Mouse (Mus musculus) fibroblast of lung, adult 2 months (primary cell): ENCODE data around the gene Cd300ld4.
A peak's percentile ranks its signal among the peaks of the same experiment; 100 is the strongest.
"Not testable (repeated sequence)": the region's sequence is repeated elsewhere in the genome, so short reads cannot be mapped to it uniquely, and the experiment has no call there.

ENCODE experiments used
- DNase-seq: peaks from one replicate; pipeline ENCODE4 v3.0.0-alpha.2; 2011; ENCODE audit warnings: low read depth

Cd300ld4 gene

GRCm38 (mm10) chr11:115026912-115027311 lies at the start of gene Cd300ld4:
Cd300ld4 (minus strand) TSS chr11:115027012.
- DNase-seq, result not testable (repeated sequence)

- no peak for DNase-seq
Observed at GRCm38 (mm10) chr11:115075859-115076258, 49.0 kb upstream of the Cd300ld4 start.

DNA sequence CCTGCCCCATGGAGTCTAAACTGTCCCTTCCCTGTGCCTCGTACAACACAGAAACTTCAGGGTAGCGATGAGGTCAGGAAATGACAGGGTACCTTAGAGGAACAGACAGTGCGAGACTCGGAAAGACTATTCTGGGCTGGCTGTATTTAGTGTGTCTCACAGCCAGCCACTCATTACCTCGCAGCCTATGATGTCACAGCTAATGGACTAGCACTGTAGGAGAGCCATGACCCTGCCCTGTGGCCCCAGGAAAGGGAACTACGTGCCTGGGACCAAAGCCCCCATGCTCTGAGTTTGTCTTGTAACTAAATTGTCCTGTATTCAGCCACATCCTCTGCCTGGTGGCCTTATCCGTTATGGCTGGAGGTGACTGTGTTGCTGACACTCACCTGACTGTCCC lies 48.6 kb upstream of the Cd300ld4 start:
- DNase-seq, result no peak

DNA sequence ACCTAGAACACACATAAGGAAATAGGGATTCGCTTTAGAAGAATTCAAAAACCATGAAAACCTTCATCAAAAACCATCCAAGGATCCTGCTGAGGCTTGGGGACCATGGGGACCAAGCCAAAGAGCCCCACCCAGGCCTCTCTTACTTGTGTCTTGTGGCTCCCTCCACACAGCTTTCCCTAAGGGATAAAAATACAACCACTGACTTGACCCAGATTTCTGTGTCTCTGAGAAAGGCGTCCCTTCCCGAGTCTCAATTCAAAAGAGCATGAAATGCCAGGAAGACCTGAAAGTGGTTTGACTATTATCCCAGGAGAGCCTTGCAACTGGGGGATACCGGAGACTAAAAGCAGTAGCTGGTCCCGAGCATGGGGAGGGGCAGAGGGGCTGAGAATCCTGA lies 46.2 kb upstream of the Cd300ld4 start:
- DNase-seq, result no peak

- peak; percentile 76 for DNase-seq
Observed at GRCm38 (mm10) chr11:115071631-115072294, 45.0 kb upstream of the Cd300ld4 start.

GRCm38 (mm10) chr11:115071015-115071551 lies 44.3 kb upstream of the Cd300ld4 start:
- no peak for DNase-seq

DNA sequence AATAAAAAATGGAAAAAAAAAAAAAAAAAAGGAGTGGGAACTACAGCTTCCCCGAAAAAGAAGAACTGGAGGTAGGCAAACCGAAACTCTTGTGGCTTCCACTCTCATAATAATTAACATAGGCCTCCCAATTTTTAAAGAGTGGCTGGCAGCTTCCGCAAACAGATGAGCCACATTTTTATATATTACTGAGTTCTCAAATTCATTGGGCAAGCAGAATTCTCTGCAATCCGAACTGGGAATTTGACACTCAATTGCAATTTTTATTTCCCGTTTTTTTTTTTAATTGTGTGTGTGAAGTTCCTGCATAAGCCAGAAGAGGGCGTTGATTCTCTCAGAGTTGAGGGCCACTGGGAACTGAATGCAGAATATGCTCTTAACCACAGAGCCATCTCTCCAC lies 40.0 kb upstream of the Cd300ld4 start:
- DNase-seq, result no peak

- DNase-seq, result no peak
Observed at GRCm38 (mm10) chr11:115062077-115062476, 35.3 kb upstream of the Cd300ld4 start, which contains the start of gene Cd300e. Cd300e (minus strand) TSS chr11:115062177.

- no peak for DNase-seq
Observed at GRCm38 (mm10) chr11:115059797-115060196, 33.0 kb upstream of the Cd300ld4 start.

DNA sequence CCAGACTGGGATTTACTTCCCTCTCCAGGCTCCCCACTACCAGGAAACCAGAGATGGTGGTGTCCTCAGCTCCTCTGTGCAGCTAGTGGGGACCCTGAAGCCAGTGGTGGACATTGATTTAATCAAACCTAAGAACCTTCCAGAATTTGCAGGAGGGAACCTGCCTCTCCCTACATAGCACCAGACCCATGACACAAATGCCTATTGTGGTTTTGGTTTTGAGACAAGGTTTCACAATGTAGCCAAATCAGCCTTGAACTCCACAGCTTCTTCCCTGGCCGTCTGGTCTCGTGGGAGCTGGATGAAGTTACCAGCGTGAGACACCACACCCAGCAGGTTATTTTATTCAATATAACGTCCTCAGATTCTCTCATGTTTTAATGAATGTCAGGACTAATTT lies 31.9 kb upstream of the Cd300ld4 start:
- no peak for DNase-seq

GRCm38 (mm10) chr11:115054537-115054936 lies 27.7 kb upstream of the Cd300ld4 start:
- DNase-seq, result no peak

DNA sequence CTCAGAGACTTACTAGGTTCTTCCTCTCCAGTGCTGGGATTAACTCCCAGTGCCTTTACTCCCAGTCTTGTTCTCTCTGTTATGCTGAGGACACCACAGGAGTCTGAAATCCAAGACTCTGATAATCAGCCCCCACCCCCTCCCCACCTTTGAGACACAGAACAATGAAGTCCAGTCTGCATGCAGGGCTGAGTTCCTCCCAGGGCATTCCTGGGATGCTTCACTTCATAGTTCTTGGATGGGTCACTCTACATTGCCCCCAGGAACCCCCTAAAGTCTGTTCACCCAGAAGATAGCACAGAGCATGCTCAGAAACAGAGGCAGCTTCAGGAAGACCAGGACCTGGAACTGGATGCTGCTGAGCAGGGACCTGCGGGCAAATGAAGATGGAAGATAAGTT lies 26.2 kb upstream of the Cd300ld4 start:
- DNase-seq, result no peak

DNA sequence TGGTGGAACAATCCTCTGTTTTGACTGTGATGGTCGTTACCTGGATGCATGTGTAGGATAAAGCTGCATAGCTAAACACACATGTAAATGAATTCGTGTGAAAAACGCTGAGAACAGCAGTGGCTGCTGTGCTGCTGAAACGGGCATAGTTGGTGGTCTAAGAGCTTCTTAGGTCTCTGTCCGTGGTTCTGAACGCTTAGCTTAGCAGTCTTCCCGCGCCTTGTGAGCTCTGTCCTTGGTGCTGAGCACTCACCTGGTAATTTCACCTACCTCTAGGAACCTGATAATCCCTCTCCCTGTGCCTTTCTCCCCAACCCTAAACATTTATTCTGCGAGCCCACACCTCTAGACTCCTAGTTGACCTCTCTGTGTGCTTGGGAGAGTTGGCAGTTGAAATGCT lies 25.4 kb upstream of the Cd300ld4 start:
- no peak for DNase-seq

DNA sequence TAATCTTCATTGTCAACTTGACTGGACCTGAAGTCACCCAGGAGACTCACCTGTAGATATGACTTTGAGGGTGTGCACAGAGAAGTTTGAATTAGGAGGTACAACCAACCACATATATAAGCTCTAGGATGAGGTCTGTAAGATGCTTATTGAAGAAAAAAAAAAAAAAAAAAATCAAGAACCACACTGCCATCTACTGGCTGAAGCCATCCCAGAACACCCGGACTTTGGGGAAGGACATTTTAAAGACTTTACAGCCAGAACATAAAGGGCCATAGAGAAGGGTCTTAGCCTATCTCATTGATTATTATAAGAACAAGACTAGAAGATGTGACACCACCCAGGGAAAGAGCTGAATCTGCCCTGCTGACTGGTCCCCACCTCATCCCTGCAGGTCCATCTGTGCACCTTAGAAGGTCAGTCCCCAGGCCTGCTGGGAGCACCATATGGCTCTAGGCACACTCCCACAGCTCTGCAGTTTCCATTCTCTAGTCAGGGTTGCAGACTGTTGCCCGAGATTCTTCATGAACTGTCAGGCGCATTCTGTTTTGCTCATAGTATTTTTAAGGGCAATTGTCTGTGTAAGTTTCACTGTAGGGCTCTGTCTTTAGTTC lies 22.6 kb upstream of the Cd300ld4 start:
- no peak for DNase-seq

DNA sequence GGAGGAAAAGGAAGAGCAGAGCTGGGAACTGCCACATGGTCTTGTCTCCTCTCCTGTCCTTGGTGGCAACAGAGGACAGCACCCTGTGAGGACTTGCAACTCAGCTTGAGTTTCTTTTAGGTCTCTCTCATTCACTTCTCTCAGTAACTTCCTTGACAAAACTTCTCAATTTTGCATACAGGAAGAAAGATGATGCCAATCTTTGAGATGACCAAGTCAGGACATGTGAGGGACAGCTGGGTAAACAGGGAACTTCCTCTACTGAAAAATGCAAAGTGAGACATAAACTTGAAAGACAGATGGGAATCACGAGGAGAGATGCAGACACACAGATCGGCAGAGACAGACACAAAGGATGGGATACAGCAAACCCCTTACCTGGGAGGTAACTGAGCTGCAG lies 21.4 kb upstream of the Cd300ld4 start, which contains the start of gene Cd300ld3:
Gene Cd300ld3 (minus strand): TSS at position 151 of the 400 bp plus-strand sequence.
- DNase-seq, result no peak

GRCm38 (mm10) chr11:115037669-115038068 lies 10.9 kb upstream of the Cd300ld4 start, which contains the start of gene Cd300ld5:
Cd300ld5 (minus strand) TSS chr11:115037769.
- not testable (repeated sequence) for DNase-seq

DNA sequence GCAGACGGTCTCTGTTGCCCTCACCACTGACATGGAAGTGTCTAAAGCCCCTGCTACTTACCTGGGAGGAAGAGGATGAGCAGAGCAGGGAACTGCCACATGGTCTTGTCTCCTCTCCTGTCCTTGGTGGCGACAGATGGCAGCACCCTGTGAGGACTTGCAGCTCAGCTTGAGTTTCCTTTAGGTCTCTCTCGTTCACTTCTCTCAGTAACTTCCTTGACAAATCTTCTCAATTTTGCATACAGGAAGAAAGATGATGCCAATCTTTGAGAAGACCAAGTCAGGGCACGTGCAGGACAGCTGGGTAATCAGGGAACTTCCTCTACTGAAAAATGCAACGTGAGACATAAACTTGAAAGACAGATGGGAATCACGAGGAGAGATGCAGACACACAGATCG lies 10.7 kb downstream of the Cd300ld4 start, which contains the start of gene Cd300ld2:
Gene Cd300ld2 (minus strand): TSS at position 101 of the 400 bp plus-strand sequence.
- not testable (repeated sequence) for DNase-seq

- no peak for DNase-seq
Observed at GRCm38 (mm10) chr11:115004070-115004469, 22.7 kb downstream of the Cd300ld4 start.

- no peak for DNase-seq
Observed at GRCm38 (mm10) chr11:115001474-115002040, 25.3 kb downstream of the Cd300ld4 start, which contains the start of gene Cd300c2. Cd300c2 (minus strand) TSS chr11:115001880.

DNA sequence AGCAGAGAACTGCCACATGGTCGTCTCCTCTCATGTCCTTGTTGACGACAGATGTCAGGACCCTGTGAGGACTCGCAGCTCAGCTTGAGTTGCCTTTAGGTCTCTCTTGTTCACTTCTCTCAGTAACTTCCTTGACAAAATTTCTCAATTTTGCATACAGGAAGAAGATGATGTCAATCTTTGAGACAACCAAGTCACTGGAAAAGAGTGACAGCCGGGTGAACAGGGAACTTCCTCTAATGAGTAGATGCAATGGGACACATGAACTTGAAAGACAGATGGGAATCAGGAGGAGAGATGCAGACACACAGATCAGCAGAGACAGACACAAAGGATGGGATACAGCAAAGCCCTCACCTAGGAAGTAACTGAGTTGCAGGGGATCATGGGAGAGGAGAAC lies 37.0 kb downstream of the Cd300ld4 start, which contains the start of gene Cd300ld:
Gene Cd300ld (minus strand): TSS at position 130 of the 400 bp plus-strand sequence.
- DNase-seq, result no peak

GRCm38 (mm10) chr11:114981866-114982265 lies 44.9 kb downstream of the Cd300ld4 start:
- no peak for DNase-seq

DNA sequence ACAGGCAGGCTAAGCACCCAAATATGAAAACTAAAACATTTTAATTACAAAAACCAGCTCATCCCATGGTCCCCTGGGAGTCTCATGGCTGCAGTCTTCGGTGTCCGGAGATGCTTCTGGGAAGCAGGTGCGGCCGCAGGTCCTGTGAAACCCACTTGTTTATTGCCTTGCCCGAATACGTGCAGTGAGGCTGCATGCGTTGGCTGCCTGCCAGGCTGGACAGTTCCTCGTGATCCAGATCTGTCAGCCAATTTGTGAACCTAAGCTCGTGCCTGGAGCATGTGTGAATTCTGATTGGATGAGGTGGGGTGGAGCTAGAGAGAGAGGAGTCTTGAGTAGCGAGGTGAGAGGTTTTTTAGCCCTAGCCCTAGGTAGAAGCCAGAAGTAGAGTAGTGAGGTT lies 54.1 kb downstream of the Cd300ld4 start:
- DNase-seq, result no peak
